Mouse (Mus musculus) testis, adult 2 months (tissue): ENCODE results near the gene Opa3.

ENCODE experiments used
- CTCF ChIP-seq: fragments of 200-500 bp; IDR thresholded peaks from 2 replicates; pipeline ENCODE4 v1.5.1; 2012; ENCODE audit warnings: low read depth, mild to moderate bottlenecking, inconsistent platforms, low read length, moderate library complexity; ENCODE audit not compliant: control insufficient read depth, insufficient read depth, insufficient replicate concordance
- POLR2A ChIP-seq: fragments of 200-500 bp; IDR thresholded peaks from 2 replicates; pipeline ENCODE4 v1.6.1; 2012; ENCODE audit warnings: low read depth, mild to moderate bottlenecking, inconsistent platforms, low read length, moderate library complexity; ENCODE audit not compliant: control insufficient read depth

- TF ChIP-seq CTCF (no peak), POLR2A (no peak)
Measured at GRCm38 (mm10) chr7:19297034-19297433, 68.9 kb downstream of the Opa3 start.
